Mouse (Mus musculus): ENCODE results near the gene Syn3.

GRCm38 (mm10) chr10:86329241-86329882, 169.3 kb downstream of the Syn3 start:
- no peak for TF ChIP-seq CTCF (IDR thresholded peaks at IDR 0.05; ENCODE audit: extremely low read depth, insufficient read length, insufficient replicate concordance, low read depth, low read length)
- no peak for TF ChIP-seq POLR2A (IDR thresholded peaks at IDR 0.05; ENCODE audit: low read depth, low read length)

All from small intestine, adult 2 months (tissue).